Comparison of ENCODE assay signal across 26 mouse cellular contexts in the genomic region with DNA sequence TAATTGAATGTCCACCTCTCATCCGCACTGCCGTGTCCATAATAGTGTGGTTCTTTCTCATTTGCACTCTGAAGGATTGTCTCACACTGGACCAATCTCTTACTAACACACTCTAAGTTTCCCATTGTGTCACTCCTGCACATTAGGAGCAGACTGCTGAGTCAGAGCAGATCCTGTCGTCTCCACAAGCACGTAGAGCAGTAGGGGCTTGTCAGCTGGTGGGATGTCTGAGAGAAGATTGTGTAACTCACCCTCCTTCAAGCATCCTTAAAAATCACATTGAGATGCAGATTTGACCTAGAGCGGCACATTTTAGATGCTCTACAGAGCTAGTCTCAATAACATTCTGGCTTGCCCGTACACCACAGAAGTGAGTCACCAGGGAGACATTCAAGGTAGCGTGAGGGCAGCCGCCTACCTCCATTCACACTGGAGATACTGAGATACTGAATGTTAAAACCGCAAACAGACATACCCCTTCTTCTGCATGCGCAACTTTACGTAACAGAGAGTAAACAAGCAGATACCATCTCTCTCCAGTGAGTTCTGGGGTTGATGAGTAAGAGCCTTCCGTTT. TPM values are rescaled to one million over a fixed set of nuclear protein-coding genes. Genes with fewer than 3 reads are reported as not detected.
DNase-seq lines count a peak whose midpoint lies in the region; ATAC-seq and TF ChIP-seq lines count a peak whose summit lies in the region.
"Had no signal": no experiment of that assay in that cellular context is flagged by ENCODE, and none has a peak within 500 bp of the region (broad histone marks: within the 10 kb centered on the region; RNA-seq: fewer than 3 reads in every experiment).

No protein-coding gene starts in this region.

- no peak for ATAC-seq in monocyte, adult 5-6 weeks (replicated peaks; ENCODE audit: insufficient number of reproducible peaks, low FRiP score, low TSS enrichment, poor library complexity, severe bottlenecking)
- ATAC-seq: activated CD4-positive, CD25-positive, alpha-beta regulatory T cell, adult 4 months; forebrain, embryonic 13.5 days; inflammation-experienced regulatory T-cells, adult 6 months; liver, embryonic 12.5 days; Patski had no signal

- peak; percentile 17 to 19 for DNase-seq in left cerebral cortex, adult 2 months (ENCODE audit: extremely low spot score in 1 of 2, low spot score in 2 of 2)
- no peak for DNase-seq in left cerebral cortex, postnatal 4 days
- peak; percentile 49 to 61 for DNase-seq in right cerebral cortex, adult 2 months (ENCODE audit: low spot score in 2 of 2)
- DNase-seq in right cerebral cortex, postnatal 14 days, result no peak
- DNase-seq in R1 (ENCODE audit: low read depth, low spot score), result peak; percentile 23
- peak; percentile 28 to 42 for DNase-seq in right cerebral cortex, postnatal 36 days (ENCODE audit: low spot score in 2 of 2)
- DNase-seq: adrenal gland, postnatal 10 days; cerebellum, adult 9-11 months; gastrocnemius, adult 2 months; heart, postnatal 10 days; kidney, adult 2 months; kidney, postnatal 14 days; lung, postnatal 4 days; thymus, adult 18-20 months; thymus, postnatal 4 days had no signal

- intact Hi-C loops in left cerebral cortex, adult 2 months (cut with DNase I), result loop anchor here (2.0 kb wide), 1 partner anchor 38 kb away; no protein-coding TSS in a partner anchor
- intact Hi-C loops in left cerebral cortex, postnatal 4 days (cut with DNase I), result no loop called here

- H3K27ac ChIP-seq in left cerebral cortex, adult 2 months, result no peak overlapping the region
- H3K27ac ChIP-seq: forebrain, embryonic 13.5 days; gastrocnemius, adult 2 months; hindbrain, embryonic 12.5 days; layer of hippocampus, adult 2 months; liver, embryonic 12.5 days; lung, embryonic 15.5 days; neural tube, embryonic 15.5 days had no signal

- TF ChIP-seq CTCF in left cerebral cortex, adult 2 months (IDR thresholded peaks at IDR 0.05), result no peak

- no peak overlapping the region for H3K4me3 ChIP-seq in left cerebral cortex, adult 2 months
- H3K4me3 ChIP-seq: forebrain, embryonic 13.5 days; gastrocnemius, adult 2 months; hindbrain, embryonic 12.5 days; layer of hippocampus, adult 2 months; liver, embryonic 12.5 days; lung, embryonic 15.5 days; neural tube, embryonic 15.5 days had no signal

RNA-seq across cellular contexts. Expression of a gene that starts 40.1 kb away (rescaled TPM):
- 100 to 1,000 TPM; 118 to 119 TPM for total RNA-seq in left cerebral cortex, adult 2 months (2021)
- total RNA-seq in left cerebral cortex, postnatal 4 days (2021), result 10 to 100 TPM; 84.6 to 84.9 TPM
- not detected in 3 replicates for total RNA-seq in monocyte, adult 5-6 weeks (2017)
- total RNA-seq: heart, postnatal 10 days had no signal

RNA-seq across cellular contexts. Expression of a gene that starts 53.0 kb away (rescaled TPM):
- not detected for total RNA-seq in left cerebral cortex, adult 2 months (2021)
- not detected for total RNA-seq in left cerebral cortex, postnatal 4 days (2021)
- total RNA-seq in monocyte, adult 5-6 weeks (2017), result not detected in 3 replicates
- total RNA-seq: adrenal gland, postnatal 10 days; gastrocnemius, adult 2 months; heart, postnatal 10 days; layer of hippocampus, adult 2 months; left cerebral cortex, adult 8-10 months had no signal

Comparison
In these comparisons a context has a peak if more than half of its experiments do, and no peak if none do; other contexts are left out.
1. DNase-seq: peak in left cerebral cortex, adult 2 months (2 of 2), right cerebral cortex, adult 2 months (2 of 2), R1 (single experiment) and right cerebral cortex, postnatal 36 days (2 of 2); none in left cerebral cortex, postnatal 4 days (single experiment) and right cerebral cortex, postnatal 14 days (single experiment).
2. RNA of a gene that starts 40.1 kb away (total RNA-seq): 118 to 119 TPM in left cerebral cortex, adult 2 months and 84.6 to 84.9 TPM in left cerebral cortex, postnatal 4 days; not detected in monocyte, adult 5-6 weeks; every median in the first group is over 10 times any median in the second.